Mouse (Mus musculus): ENCODE data around the gene U2af2. TPM values are rescaled to one million over a fixed set of nuclear protein-coding genes. Genes with fewer than 3 reads are reported as not detected.
A peak's percentile ranks its signal among the peaks of the same experiment; 100 is the strongest.

U2af2 gene
- total RNA-seq, 2 experiments from 2014 or later = 183 to 184 TPM

- no peak for DNase-seq
Observed at GRCm38 (mm10) chr7:5116850-5117249, 54.9 kb downstream of the U2af2 start, which contains the start of gene Rfpl4. Gene Rfpl4 (minus strand): TSS chr7:5116950.

DNA sequence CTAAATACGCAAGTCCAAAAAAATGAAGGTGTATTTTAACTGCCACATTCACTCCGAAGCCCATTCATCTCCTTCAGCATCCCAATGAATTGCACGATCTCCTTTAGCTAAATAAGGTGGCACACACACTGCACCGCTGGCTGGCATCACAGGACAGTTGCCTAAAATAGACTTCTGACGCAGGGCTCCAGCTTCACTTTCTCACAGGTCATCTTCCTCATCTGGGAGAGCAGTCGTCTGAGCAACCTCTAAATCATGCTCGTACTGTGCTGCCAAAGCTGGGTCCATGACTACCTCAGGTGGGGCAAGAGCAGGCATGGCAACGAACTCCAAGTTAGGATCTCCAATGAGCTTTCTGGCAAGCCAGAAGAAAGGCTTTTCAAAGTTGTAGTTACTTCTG lies 63.1 kb downstream of the U2af2 start:
- no peak for DNase-seq

DNA sequence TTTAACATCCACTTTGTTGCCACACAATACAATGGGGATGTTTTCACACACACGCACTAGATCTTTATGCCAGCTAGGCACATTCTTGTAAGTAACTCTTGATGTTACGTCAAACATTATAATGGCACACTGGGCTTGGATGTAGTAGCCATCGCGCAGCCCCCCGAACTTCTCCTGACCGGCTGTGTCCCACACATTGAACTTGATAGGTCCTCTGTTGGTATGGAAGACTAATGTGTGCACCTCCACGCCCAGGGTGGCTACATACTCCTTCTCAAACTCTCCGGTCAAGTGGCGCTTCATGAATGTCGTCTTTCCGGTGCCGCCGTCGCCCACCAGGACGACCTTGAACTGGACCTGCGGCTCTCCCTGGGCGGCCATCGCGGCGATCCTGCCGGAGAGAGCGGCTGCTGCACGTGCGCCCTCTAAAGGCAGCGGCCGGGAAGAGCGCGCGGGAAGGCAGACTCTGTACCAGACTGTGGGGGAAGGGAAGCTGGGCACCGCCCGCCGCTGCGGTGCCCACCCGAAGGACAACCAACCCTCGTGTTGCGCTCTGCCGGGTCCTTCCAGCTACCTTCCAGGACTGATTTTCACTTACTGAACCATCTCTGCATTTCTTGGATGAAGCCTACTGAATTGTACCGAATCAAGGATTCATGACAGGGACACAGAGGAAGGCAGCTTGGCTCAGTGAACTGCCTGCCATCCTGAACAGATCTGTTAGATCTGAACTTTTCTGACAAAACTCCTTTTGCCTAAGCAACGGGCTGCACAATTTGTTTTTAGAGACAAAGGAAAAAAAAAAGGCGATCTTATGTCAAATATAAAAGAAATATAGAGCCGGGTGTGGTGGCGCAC lies 63.8 kb downstream of the U2af2 start, which contains the start of gene Rasl2-9:
Gene Rasl2-9 (minus strand): TSS at position 402 of the 858 bp plus-strand sequence.
- peak; percentile 75 to 80 for DNase-seq

Small RNAs within 50 kb of the gene (microRNA-seq; reads per million reads assigned to microRNA genes)
- gene Gm26217 = 0 reads per million in 2 experiments

Other genes starting within 250 kb of the U2af2 start
- 100 to 1,000 TPM; 103 to 109 TPM for gene Ube2s, start 249.6 kb upstream of the U2af2 start, total RNA-seq (2021)
- gene Shisa7, start 217.4 kb upstream of the U2af2 start, total RNA-seq (2021) = 100 to 1,000 TPM; 176 to 202 TPM
- 1 to 10 TPM; 4.0 to 7.8 TPM for gene Isoc2b, start 191.9 kb upstream of the U2af2 start, total RNA-seq (2021)
- 10 to 100 TPM; 11.4 to 13.6 TPM for gene Isoc2a, start 185.0 kb upstream of the U2af2 start, total RNA-seq (2021)
- gene Gm36210, start 155.6 kb upstream of the U2af2 start, total RNA-seq (2021) = under 1 TPM; 0.51 to 0.62 TPM
- gene Zfp628, start 146.9 kb upstream of the U2af2 start, total RNA-seq (2021) = 10 to 100 TPM; 12.7 to 13.2 TPM
- 100 to 1,000 TPM; 119 to 120 TPM for gene Nat14, start 140.1 kb upstream of the U2af2 start, total RNA-seq (2021)
- gene Ssc5d, start 136.4 kb upstream of the U2af2 start, total RNA-seq (2021) = 1 to 10 TPM; 2.9 to 3.8 TPM
- gene Sbk2, start 97.7 kb upstream of the U2af2 start, total RNA-seq (2021) = under 1 TPM; 0.27 to 0.30 TPM
- gene Sbk3, start 91.0 kb upstream of the U2af2 start, total RNA-seq (2021) = 1 to 10 TPM in 1 of 2 experiments, under 1 TPM in 1; 0.70 to 1.4 TPM
- gene Zfp579, start 66.0 kb upstream of the U2af2 start, total RNA-seq (2021) = 10 to 100 TPM; 31.6 to 35.9 TPM
- 1 to 10 TPM; 6.5 to 8.1 TPM for gene Zfp524, start 47.7 kb upstream of the U2af2 start, total RNA-seq (2021)
- 10 to 100 TPM; 19.6 to 25.1 TPM for gene Fiz1, start 47.4 kb upstream of the U2af2 start, total RNA-seq (2021)
- gene Gm44973, start 46.6 kb upstream of the U2af2 start, total RNA-seq (2021) = not detected
- gene Zfp865, start 41.8 kb upstream of the U2af2 start, total RNA-seq (2021) = 10 to 100 TPM; 33.5 to 39.7 TPM
- 10 to 100 TPM; 56.9 to 61.9 TPM for gene Ccdc106, start 41.6 kb upstream of the U2af2 start, total RNA-seq (2021)
- gene 4632433K11Rik, start 28.0 kb upstream of the U2af2 start, total RNA-seq (2021) = not detected
- gene Zfp784, start 23.7 kb upstream of the U2af2 start, total RNA-seq (2021) = 1 to 10 TPM; 5.1 to 5.4 TPM
- gene Zfp580, start 10.6 kb upstream of the U2af2 start, total RNA-seq (2021) = 10 to 100 TPM; 34.5 to 35.2 TPM
- gene Epn1, start 18.1 kb downstream of the U2af2 start, total RNA-seq (2021) = 100 to 1,000 TPM; 523 to 530 TPM
- not detected for gene Rfpl4, start 54.8 kb downstream of the U2af2 start, total RNA-seq (2021)
- gene Rasl2-9, start 63.8 kb downstream of the U2af2 start, total RNA-seq (2021) = not detected
- gene Vmn1r55, start 87.5 kb downstream of the U2af2 start, total RNA-seq (2021) = not detected
- gene Vmn1r56, start 134.6 kb downstream of the U2af2 start, total RNA-seq (2021) = not detected
- not detected for gene Vmn1r57, start 156.3 kb downstream of the U2af2 start, total RNA-seq (2021)

All from layer of hippocampus, postnatal 36 days (tissue).